Mouse (Mus musculus) thymus, adult 2 months (tissue): ENCODE measurements around the gene 9130230L23Rik. TPM values are rescaled to one million over a fixed set of nuclear protein-coding genes. Genes with fewer than 3 reads are reported as not detected.

Experiments used
- DNase-seq: peaks from one replicate; pipeline ENCODE4 v3.0.0; 2021
- H3K27ac ChIP-seq: fragments of 200-500 bp; 2 replicates; pipeline ENCODE4 v1.5.1; 2012; ENCODE audit warnings: low read length, control low read depth; ENCODE audit not compliant: control insufficient read depth, insufficient read depth
- H3K27me3 ChIP-seq: fragments of 200-500 bp; 2 replicates; pipeline ENCODE4 v1.6.1; 2012; ENCODE audit warnings: mild to moderate bottlenecking, low read length, moderate library complexity, mixed read lengths; ENCODE audit not compliant: control insufficient read depth, insufficient read depth
- H3K36me3 ChIP-seq: fragments of 200-500 bp; 2 replicates; pipeline ENCODE4 v1.6.1; 2012; ENCODE audit warnings: mild to moderate bottlenecking, low read length, moderate library complexity; ENCODE audit not compliant: control insufficient read depth, insufficient read depth
- H3K4me1 ChIP-seq: fragments of 200-500 bp; replicated peaks from 2 replicates; pipeline ENCODE4 v1.6.1; 2012; ENCODE audit warnings: low read length; ENCODE audit not compliant: control insufficient read depth, insufficient read depth
- H3K4me3 ChIP-seq: fragments of 200-500 bp; 2 replicates; pipeline ENCODE4 v1.5.1; 2012; ENCODE audit warnings: mild to moderate bottlenecking, low read length, control low read depth, moderate library complexity; ENCODE audit not compliant: control insufficient read depth, insufficient read depth
- CTCF ChIP-seq: fragments of 200-500 bp; IDR thresholded peaks from 2 replicates; pipeline ENCODE4 v1.5.1; 2012; ENCODE audit warnings: mild to moderate bottlenecking, control low read depth, low read length, moderate library complexity, borderline replicate concordance; ENCODE audit not compliant: control insufficient read depth, poor library complexity, insufficient read depth; ENCODE audit errors: extremely low read depth
- POLR2A ChIP-seq: fragments of 200-500 bp; IDR thresholded peaks from 2 replicates; pipeline ENCODE4 v1.6.1; 2012; ENCODE audit warnings: mild to moderate bottlenecking, low read length, control low read depth, moderate library complexity; ENCODE audit not compliant: control insufficient read depth, poor library complexity, insufficient read depth; ENCODE audit errors: extremely low read depth
- WGBS: fragments of 180-500 bp; shearing (Covaris S2); methylation state at CpG from one replicate; pipeline ENCODE4 v1.1.7; 2018; 5-methylcytosine and 5-hydroxymethylcytosine counted together
- polyA plus RNA-seq: library from polyadenylated mRNA; depleted of rRNA; stranded (reverse); fragments of >200 nt; gene quantifications from 2 replicates; pipeline ENCODE4 v1.2.3, GENCODE M21; 2012

Gene 9130230L23Rik
- polyA plus RNA-seq, 1 experiment: 0.35 TPM

DNA sequence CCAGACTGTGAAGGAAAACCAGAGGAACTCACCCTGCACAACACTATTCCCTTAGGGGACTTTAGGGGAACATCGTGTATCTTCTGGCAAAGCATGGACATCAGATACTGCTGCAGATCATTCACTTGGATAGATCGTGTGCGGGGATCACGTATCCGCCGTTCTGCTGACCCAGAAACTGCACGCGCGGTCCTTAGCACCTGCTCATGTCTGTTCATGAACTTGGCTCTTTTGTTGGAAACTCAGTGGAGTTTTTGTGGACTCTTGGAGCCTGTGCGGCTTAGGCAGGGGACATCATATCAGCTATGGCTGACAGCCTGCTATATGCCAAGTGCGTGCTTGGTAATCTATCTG, 43.5 kb downstream of the 9130230L23Rik start:
- no peak overlapping the region for H3K4me3 ChIP-seq
- no peak overlapping the region for H3K27ac ChIP-seq
- 83% methylated on average over 11 of the region's 11 CpGs for WGBS
- DNase-seq: no peak
- no peaks in the 10 kb centered on the region for H3K36me3 ChIP-seq
- no peaks in the 10 kb centered on the region for H3K27me3 ChIP-seq
- TF ChIP-seq POLR2A: no peak
- TF ChIP-seq CTCF: no peak
- no peaks in the 10 kb centered on the region for H3K4me1 ChIP-seq

DNA sequence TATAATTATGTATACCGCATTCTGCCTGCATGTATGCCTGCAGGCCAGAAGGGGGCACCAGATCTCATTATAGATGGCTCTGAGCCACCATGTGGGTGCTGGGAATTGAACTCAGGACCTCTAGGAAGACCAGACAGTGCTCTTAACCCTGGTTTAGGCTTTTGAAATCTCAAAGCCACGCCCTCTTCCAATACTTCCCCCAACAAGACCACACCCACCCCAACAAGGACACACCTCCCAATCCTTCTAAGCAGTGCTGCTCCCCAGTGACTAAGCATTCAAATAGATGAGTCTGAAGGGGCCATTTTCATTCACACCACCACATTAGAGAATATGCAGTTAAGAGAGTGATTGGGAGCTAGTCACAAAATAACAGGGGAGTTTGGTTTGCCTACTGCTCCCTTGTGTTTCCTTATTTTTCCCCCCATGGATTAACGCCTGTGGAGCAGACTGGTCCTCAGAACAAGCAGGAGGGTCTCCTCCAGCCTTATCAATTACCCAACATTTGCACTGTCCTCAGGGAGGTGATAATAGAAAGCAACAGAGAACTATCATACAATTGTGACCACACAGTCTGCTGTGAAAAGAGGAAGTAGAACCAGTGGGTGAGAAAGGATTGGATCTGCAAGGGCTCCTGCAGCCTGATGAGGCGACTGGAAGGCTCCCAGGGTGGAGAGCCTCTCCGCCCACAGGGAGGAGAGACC, 44.0 kb downstream of the 9130230L23Rik start:
- no peak overlapping the region for H3K27ac ChIP-seq
- WGBS: 68% methylated on average over 5 of the region's 5 CpGs

GRCm38 (mm10) chr5:65958597-65958996, 45.5 kb downstream of the 9130230L23Rik start:
- no peaks in the 10 kb centered on the region for H3K36me3 ChIP-seq
- DNase-seq: peak; percentile 58
- H3K27me3 ChIP-seq: no peaks in the 10 kb centered on the region
- peaks cover 15% of the 10 kb centered on the region for H3K4me1 ChIP-seq
- H3K27ac ChIP-seq: no peak overlapping the region
- TF ChIP-seq CTCF: no peak
- TF ChIP-seq POLR2A: no peak
- WGBS: 2% methylated on average over 4 of the region's 4 CpGs
- no peak overlapping the region for H3K4me3 ChIP-seq

More for the DNA sequence above, 44.0 kb downstream of the 9130230L23Rik start:
- H3K4me3 ChIP-seq: no peak overlapping the region
- no peak for DNase-seq
- H3K36me3 ChIP-seq: no peaks in the 10 kb centered on the region
- H3K27me3 ChIP-seq: no peaks in the 10 kb centered on the region
- H3K4me1 ChIP-seq: peaks cover 4% of the 10 kb centered on the region
- TF ChIP-seq CTCF: no peak
- no peak for TF ChIP-seq POLR2A

DNA sequence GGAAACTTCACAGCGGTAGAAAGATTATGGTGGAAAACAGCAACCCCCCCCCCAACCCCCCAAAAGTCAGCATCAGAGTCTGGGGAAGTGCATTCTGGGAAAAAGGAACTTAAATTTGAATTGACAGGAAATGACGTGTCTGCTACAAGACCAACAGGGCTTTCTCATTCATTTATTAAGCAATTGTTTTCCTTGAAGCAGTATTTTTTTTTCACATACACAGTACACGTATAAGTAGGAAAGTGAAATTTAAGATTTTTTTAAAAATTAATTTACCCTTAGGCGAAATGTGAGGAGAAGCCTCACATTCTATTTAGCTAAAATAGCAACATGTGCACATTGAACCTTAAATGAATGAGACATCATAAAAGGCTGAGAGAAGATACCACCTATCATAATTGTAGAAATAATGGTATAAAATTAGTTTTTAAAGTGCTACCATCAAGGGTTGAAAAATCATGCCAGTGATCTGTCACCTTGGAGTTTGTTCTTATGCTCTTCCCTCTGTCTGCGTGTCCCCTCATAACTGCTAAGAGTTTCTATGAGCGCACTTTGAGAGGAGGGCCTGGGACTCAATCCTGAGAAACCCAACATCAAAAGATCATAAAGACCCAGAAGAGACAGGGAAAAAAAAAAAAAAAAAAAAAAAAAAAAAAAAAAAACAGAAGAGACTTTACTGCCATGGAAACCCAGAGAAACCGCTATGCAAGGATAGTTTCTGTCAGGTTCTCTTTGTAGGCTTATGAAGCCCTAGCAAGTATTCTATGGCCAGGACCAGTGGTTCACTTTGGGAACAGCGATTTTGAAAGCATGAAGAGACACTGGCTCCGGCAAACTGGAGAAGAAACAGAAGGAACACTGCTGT, 47.7 kb downstream of the 9130230L23Rik start:
- Histone ChIP-seq H3K27ac (peak overlapping the region; percentile 71), H3K36me3 (no peaks in the 10 kb centered on the region), H3K4me3 (peak overlapping the region; percentile 16), H3K4me1 (peaks cover 23% of the 10 kb centered on the region), H3K27me3 (no peaks in the 10 kb centered on the region)
- DNase-seq: no peak
- 67% methylated on average over 9 of the region's 9 CpGs for WGBS
- TF ChIP-seq POLR2A (no peak), CTCF (no peak)

DNA sequence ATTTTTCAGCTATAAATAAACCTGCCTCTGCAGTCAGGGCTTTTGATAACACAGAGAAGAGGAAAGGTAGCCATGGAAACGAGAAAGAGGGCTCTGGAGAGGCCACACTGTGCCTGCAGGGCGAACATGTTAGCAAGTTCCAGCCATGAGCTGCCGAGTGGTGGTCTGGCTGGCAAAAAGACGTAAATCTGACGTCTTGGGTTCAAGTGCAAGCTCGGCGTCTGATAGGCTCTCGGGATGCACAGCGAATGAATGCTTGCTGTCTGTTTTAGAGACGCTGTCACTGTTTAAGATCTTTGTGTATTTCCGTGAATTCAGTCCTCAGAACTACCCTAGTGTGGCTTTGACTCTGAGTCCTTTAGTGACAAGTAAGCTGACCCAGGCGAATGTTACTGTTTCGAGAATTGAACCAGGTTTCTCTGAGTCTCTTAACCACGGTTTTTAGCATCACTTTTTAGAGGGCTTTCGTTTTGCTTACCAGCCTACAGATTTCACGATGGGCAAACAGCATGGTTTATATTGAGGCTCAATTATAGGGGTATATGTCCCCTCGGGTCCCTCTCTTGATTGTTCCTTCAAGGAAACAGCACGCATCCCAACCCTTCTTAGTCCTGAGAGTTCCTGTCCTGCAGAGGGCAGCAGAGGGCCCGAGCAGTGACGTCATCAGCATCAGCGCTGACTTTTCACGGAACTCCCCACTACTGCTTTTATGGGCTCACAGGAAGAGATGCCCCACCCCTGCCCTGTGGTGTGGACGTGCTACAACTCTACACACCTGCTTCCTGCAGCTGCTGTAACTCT, 48.5 kb downstream of the 9130230L23Rik start:
- peak; percentile 94 for DNase-seq
- 0 out of 2 replicates have a peak, but pooled peaks have one; percentile 30 for TF ChIP-seq POLR2A
- TF ChIP-seq CTCF: peak; percentile 91; the same call in 1 of the 2 replicates
- peak overlapping the region; percentile 71 for H3K27ac ChIP-seq
- H3K36me3 ChIP-seq: no peaks in the 10 kb centered on the region
- H3K4me1 ChIP-seq: peaks cover 27% of the 10 kb centered on the region
- WGBS: 9% methylated on average over 23 of the region's 23 CpGs
- no peaks in the 10 kb centered on the region for H3K27me3 ChIP-seq
- peak overlapping the region; percentile 16 for H3K4me3 ChIP-seq

- H3K27ac ChIP-seq: peak overlapping the region; percentile 71
- H3K36me3 ChIP-seq: no peaks in the 10 kb centered on the region
- TF ChIP-seq CTCF: no peak
- no peak for TF ChIP-seq POLR2A
- H3K4me3 ChIP-seq: no peak overlapping the region
- WGBS: 85% methylated on average over 15 of the region's 16 CpGs
- no peak for DNase-seq
- no peaks in the 10 kb centered on the region for H3K27me3 ChIP-seq
- peaks cover 35% of the 10 kb centered on the region for H3K4me1 ChIP-seq
These were observed 49.7 kb downstream of the 9130230L23Rik start for GRCm38 (mm10) chr5:65954130-65955080.
